Mouse (Mus musculus) lung, embryonic 14.5 days (tissue): ENCODE measurements at regions not wholly inside any gene's neighbourhood (a gene's known extent, or its start where the extent isn't known, plus 50 kb on each side); places are given as distances from the start of the nearest gene placed in this dataset.

Experiments used
- ATAC-seq: fragments of 200-750 bp; cut with Nextera tagmentation; 2 replicates; pipeline ENCODE4 v1.8.0; 2017; ENCODE audit warnings: mild to moderate bottlenecking, moderate TSS enrichment, moderate library complexity; ENCODE audit not compliant: insufficient read depth
- DNase-seq: peaks from one replicate; pipeline ENCODE4 v3.0.0-alpha.2; 2015
- H3K27ac ChIP-seq: fragments of 300-500 bp; sonication (generic); 2 replicates; pipeline ENCODE4 v1.5.1; 2014; ENCODE audit warnings: low read depth, mild to moderate bottlenecking, moderate library complexity
- H3K27me3 ChIP-seq: fragments of 300-500 bp; sonication (generic); 2 replicates; pipeline ENCODE4 v1.6.1; 2014; ENCODE audit warnings: low read length, control low read depth; ENCODE audit not compliant: insufficient read depth
- H3K36me3 ChIP-seq: fragments of 300-500 bp; sonication (generic); 2 replicates; pipeline ENCODE4 v1.6.1; 2014; ENCODE audit warnings: control low read depth; ENCODE audit not compliant: insufficient read depth
- H3K4me1 ChIP-seq: fragments of 300-500 bp; sonication (generic); 2 replicates; pipeline ENCODE4 v1.6.1; 2014; ENCODE audit warnings: antibody characterized with exemption, control low read depth; ENCODE audit not compliant: insufficient read depth
- H3K4me2 ChIP-seq: fragments of 300-500 bp; sonication (generic); 2 replicates; pipeline ENCODE4 v1.6.1; 2014; ENCODE audit warnings: mild to moderate bottlenecking
- H3K4me3 ChIP-seq: fragments of 300-500 bp; sonication (generic); 2 replicates; pipeline ENCODE4 v1.5.1; 2014; ENCODE audit warnings: low read depth, low read length
- H3K9ac ChIP-seq: fragments of 300-500 bp; sonication (generic); 2 replicates; pipeline ENCODE4 v1.6.1; 2014
- H3K9me3 ChIP-seq: fragments of 300-500 bp; sonication (generic); 2 replicates; pipeline ENCODE4 v1.6.1; 2016; ENCODE audit warnings: low read depth, low read length, control low read depth
- CTCF ChIP-seq: IDR thresholded peaks from 2 replicates; pipeline ENCODE4 v1.5.1; 2016; ENCODE audit warnings: antibody characterized with exemption, low read depth
- WGBS: fragments of 180-500 bp; shearing (Covaris S2); extraction: QIAGEN DNeasy Blood & Tissue Kit; methylation state at CpG from one replicate; pipeline ENCODE4 v1.1.7; 2014; 5-methylcytosine and 5-hydroxymethylcytosine counted together

DNA sequence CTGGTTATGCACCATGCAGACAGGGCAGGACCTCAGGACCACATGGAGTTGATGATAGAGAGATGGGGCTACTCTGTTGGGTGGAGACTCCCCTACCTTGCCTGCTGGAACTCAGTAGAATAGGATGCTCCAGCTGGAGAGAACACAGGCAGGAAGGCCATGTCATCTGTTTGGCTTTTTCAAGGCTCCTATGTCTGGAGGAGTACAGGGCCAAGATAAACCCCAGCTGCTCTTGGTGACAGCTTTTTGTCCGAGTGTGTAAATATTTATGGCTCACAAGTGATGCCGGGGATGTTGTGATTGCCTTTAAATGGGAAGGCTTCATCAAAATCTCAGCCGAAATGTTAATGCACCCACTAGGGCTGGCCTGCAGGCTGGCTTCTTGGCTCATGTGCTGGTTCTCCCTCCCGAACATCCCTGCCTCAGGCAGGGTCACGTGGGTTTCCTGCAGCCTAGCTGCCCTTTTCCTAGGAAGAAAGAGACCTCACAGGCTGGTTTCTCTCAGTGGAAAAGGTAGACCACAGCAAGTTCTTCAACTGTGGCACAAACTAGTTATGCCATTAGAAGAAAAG lies 411.7 kb downstream of the Fam19a5 start:
- DNase-seq = peak; percentile 4
- no peak overlapping the region for H3K27ac ChIP-seq
- no peaks in the 10 kb centered on the region for H3K9me3 ChIP-seq

GRCm38 (mm10) chr15:87958866-87959265 lies 414.8 kb downstream of the Fam19a5 start:
- Histone ChIP-seq H3K4me3 (no peak overlapping the region), H3K4me2 (no peak overlapping the region), H3K4me1 (no peaks in the 10 kb centered on the region), H3K9ac (no peak overlapping the region), H3K27ac (no peak overlapping the region), H3K9me3 (no peaks in the 10 kb centered on the region), H3K36me3 (no peaks in the 10 kb centered on the region), H3K27me3 (no peaks in the 10 kb centered on the region)
- no peak for DNase-seq
- no peak for ATAC-seq
- TF ChIP-seq CTCF = no peak
- WGBS = 46% methylated on average over 1 of the region's 1 CpGs

More for the DNA sequence above, 411.7 kb downstream of the Fam19a5 start:
- Histone ChIP-seq H3K27me3 (no peaks in the 10 kb centered on the region), H3K4me1 (no peaks in the 10 kb centered on the region), H3K36me3 (no peaks in the 10 kb centered on the region), H3K9ac (no peak overlapping the region), H3K4me3 (no peak overlapping the region), H3K4me2 (no peak overlapping the region)
- ATAC-seq = 0 out of 2 replicates have a peak, but pooled peaks have one; percentile 24
- WGBS = 32% methylated on average over 5 of the region's 5 CpGs
- TF ChIP-seq CTCF = no peak

DNA sequence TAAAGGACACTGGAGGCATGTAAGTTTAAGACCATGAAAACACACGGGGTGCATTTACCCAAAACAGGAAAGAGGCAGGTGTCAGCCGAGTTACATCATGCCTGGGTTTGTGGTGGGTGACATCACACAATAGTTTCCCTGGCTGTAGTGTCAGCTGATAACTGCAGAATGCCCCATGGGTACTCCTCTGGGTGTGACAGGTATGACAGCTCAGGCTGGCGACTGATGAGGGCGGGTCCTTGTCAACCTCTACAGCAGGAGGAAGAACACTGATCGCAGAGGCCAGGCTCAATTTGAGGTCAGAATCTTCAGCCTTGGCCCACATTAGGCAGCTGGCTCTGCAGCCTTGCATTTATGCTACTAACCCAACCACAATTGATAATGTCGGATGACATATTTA lies 428.5 kb downstream of the Fam19a5 start:
- ATAC-seq = no peak
- no peaks in the 10 kb centered on the region for H3K9me3 ChIP-seq
- H3K4me1 ChIP-seq = no peaks in the 10 kb centered on the region
- no peak overlapping the region for H3K4me2 ChIP-seq
- no peaks in the 10 kb centered on the region for H3K27me3 ChIP-seq
- TF ChIP-seq CTCF = no peak
- no peaks in the 10 kb centered on the region for H3K36me3 ChIP-seq
- no peak overlapping the region for H3K27ac ChIP-seq
- H3K4me3 ChIP-seq = no peak overlapping the region
- 66% methylated on average over 6 of the region's 6 CpGs for WGBS
- DNase-seq = no peak
- no peak overlapping the region for H3K9ac ChIP-seq

- TF ChIP-seq CTCF = no peak
- no peak for ATAC-seq
- no peak overlapping the region for H3K4me2 ChIP-seq
- 35% methylated on average over 5 of the region's 5 CpGs for WGBS
- no peaks in the 10 kb centered on the region for H3K4me1 ChIP-seq
- DNase-seq = no peak
- H3K27ac ChIP-seq = no peak overlapping the region
- H3K9ac ChIP-seq = no peak overlapping the region
- no peaks in the 10 kb centered on the region for H3K27me3 ChIP-seq
- no peaks in the 10 kb centered on the region for H3K9me3 ChIP-seq
- H3K36me3 ChIP-seq = no peaks in the 10 kb centered on the region
- no peak overlapping the region for H3K4me3 ChIP-seq
These were observed 443.4 kb downstream of the Fam19a5 start for GRCm38 (mm10) chr15:87987322-87987985.

DNA sequence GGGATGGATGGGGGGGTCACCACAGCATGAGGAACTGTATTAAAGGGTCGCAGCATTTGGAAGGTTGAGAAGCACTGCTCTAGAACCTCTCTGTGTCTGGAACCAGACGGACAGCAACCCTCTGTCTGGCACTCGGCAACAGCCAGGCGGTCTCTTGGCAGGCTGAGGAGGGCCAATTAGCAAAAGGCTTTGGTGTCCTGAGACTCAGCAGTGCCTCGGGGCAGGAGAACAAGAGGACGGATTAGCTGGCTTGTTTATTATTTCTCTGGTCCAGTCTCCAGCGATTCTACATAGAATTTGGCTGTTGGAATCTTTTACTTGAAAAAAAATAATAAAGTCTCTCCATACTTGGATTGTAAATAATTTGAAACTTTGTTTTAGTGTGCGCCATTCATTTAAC lies 450.4 kb downstream of the Fam19a5 start:
- DNase-seq (no peak), ATAC-seq (no peak)
- H3K27ac ChIP-seq = no peak overlapping the region
- no peaks in the 10 kb centered on the region for H3K9me3 ChIP-seq
- 58% methylated on average over 8 of the region's 8 CpGs for WGBS
- no peak for TF ChIP-seq CTCF
- H3K27me3 ChIP-seq = no peaks in the 10 kb centered on the region
- H3K4me2 ChIP-seq = no peak overlapping the region
- H3K9ac ChIP-seq = no peak overlapping the region
- no peaks in the 10 kb centered on the region for H3K4me1 ChIP-seq
- no peaks in the 10 kb centered on the region for H3K36me3 ChIP-seq
- H3K4me3 ChIP-seq = no peak overlapping the region

GRCm38 (mm10) chr15:88017076-88017475 lies 473.0 kb downstream of the Fam19a5 start:
- H3K27ac ChIP-seq = no peak overlapping the region
- DNase-seq = no peak
- H3K36me3 ChIP-seq = no peaks in the 10 kb centered on the region
- no peak overlapping the region for H3K4me3 ChIP-seq
- no peaks in the 10 kb centered on the region for H3K9me3 ChIP-seq
- H3K4me2 ChIP-seq = no peak overlapping the region
- no peak for ATAC-seq
- no peak for TF ChIP-seq CTCF
- H3K27me3 ChIP-seq = no peaks in the 10 kb centered on the region
- H3K9ac ChIP-seq = no peak overlapping the region
- WGBS = 75% methylated on average over 5 of the region's 5 CpGs
- H3K4me1 ChIP-seq = no peaks in the 10 kb centered on the region

DNA sequence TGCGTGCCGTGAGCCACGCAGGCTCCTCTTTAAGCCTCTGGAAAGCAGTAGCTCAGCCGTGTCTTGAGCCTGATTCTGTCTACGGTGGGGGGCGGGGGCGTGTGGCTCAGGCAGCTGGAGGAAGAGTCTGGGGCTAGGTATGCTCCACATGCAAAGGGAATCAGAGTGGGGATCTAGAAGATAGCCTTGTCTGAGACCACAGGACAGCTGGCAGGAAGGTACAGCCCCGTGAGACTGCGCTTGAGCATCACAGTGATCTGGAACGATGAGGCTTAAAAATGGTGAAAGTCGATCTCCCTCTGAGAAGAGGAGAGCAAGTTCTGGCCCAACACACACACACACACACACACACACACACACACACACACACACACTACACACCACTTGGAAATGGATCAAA lies 488.7 kb downstream of the Fam19a5 start:
- H3K36me3 ChIP-seq = no peaks in the 10 kb centered on the region
- H3K27ac ChIP-seq = no peak overlapping the region
- no peak overlapping the region for H3K4me2 ChIP-seq
- H3K9me3 ChIP-seq = no peaks in the 10 kb centered on the region
- no peaks in the 10 kb centered on the region for H3K4me1 ChIP-seq
- TF ChIP-seq CTCF = no peak
- WGBS = 79% methylated on average over 11 of the region's 11 CpGs
- no peak overlapping the region for H3K4me3 ChIP-seq
- no peak overlapping the region for H3K9ac ChIP-seq
- no peaks in the 10 kb centered on the region for H3K27me3 ChIP-seq
- DNase-seq (no peak), ATAC-seq (no peak)

- TF ChIP-seq CTCF = 0 out of 2 replicates have a peak, but pooled peaks have one; percentile 19
- DNase-seq (no peak), ATAC-seq (no peak)
- Histone ChIP-seq H3K36me3 (no peaks in the 10 kb centered on the region), H3K4me2 (no peak overlapping the region), H3K9me3 (no peaks in the 10 kb centered on the region), H3K9ac (no peak overlapping the region), H3K4me3 (no peak overlapping the region), H3K27ac (no peak overlapping the region), H3K4me1 (no peaks in the 10 kb centered on the region), H3K27me3 (no peaks in the 10 kb centered on the region)
- 71% methylated on average over 4 of the region's 4 CpGs for WGBS
These were observed 489.6 kb downstream of the Fam19a5 start for GRCm38 (mm10) chr15:88033725-88034124.
